Mouse (Mus musculus): ENCODE measurements around the gene Olfr1535.

The Olfr1535 gene

GRCm38 (mm10) chr13:21559793-21560192 lies at the start of gene Olfr1535:
Gene Olfr1535 (minus strand): TSS chr13:21559893.
- DNase-seq (ENCODE audit: low spot score) = no peak

- no peak for DNase-seq (ENCODE audit: low spot score)
Observed at GRCm38 (mm10) chr13:21591618-21592017, 31.9 kb upstream of the Olfr1535 start.

- no peak for DNase-seq (ENCODE audit: low spot score)
Observed at GRCm38 (mm10) chr13:21581659-21582058, 22.0 kb upstream of the Olfr1535 start, which contains the start of gene Olfr1364. Gene Olfr1364 (minus strand): TSS chr13:21581759.

GRCm38 (mm10) chr13:21550416-21551110 lies 9.1 kb downstream of the Olfr1535 start:
- DNase-seq (ENCODE audit: low spot score) = no peak

GRCm38 (mm10) chr13:21549487-21549886 lies 10.2 kb downstream of the Olfr1535 start:
- no peak for DNase-seq (ENCODE audit: low spot score)

- no peak for DNase-seq (ENCODE audit: low spot score)
Observed at GRCm38 (mm10) chr13:21542708-21543107, 17.0 kb downstream of the Olfr1535 start, which contains the start of gene Olfr1366. Gene Olfr1366 (minus strand): TSS chr13:21542808.

- peak; percentile 84 for DNase-seq (ENCODE audit: low spot score)
Observed at GRCm38 (mm10) chr13:21530781-21531201, 28.9 kb downstream of the Olfr1535 start, which contains the start of gene Zkscan8. Gene Zkscan8 (minus strand): TSS chr13:21531120.

GRCm38 (mm10) chr13:21530136-21530535 lies 29.6 kb downstream of the Olfr1535 start:
- DNase-seq (ENCODE audit: low spot score) = no peak

GRCm38 (mm10) chr13:21506221-21506649 lies 53.5 kb downstream of the Olfr1535 start:
- peak; percentile 73 for DNase-seq (ENCODE audit: low spot score)
